In genomic region chrX:101933346-101933745, GRCm38 (mm10) we compare ENCODE assay signal across 19 mouse cellular contexts.
DNase-seq lines count a peak whose midpoint lies in the region; TF ChIP-seq lines count a peak whose summit lies in the region.
"Had no signal": no experiment of that assay in that cellular context is flagged by ENCODE, and none has a peak within 500 bp of the region (broad histone marks: within the 10 kb centered on the region; RNA-seq: fewer than 3 reads in every experiment).

No protein-coding gene starts in this region.

- 16% methylated on average over 5 of the region's 5 CpGs for WGBS in cerebellum, adult 2 months

- no peak overlapping the region for H3K4me3 ChIP-seq in cerebellum, adult 2 months (replicated peaks; ENCODE audit: insufficient read depth, low read depth, low read length)
- H3K4me3 ChIP-seq: embryonic facial prominence, embryonic 12.5 days; embryonic facial prominence, embryonic 15.5 days; heart, adult 2 months; heart, embryonic 10.5 days; heart, embryonic 13.5 days; hindbrain, embryonic 12.5 days; hindbrain, embryonic 15.5 days had no signal

- H3K4me1 ChIP-seq in cerebellum, adult 2 months (ENCODE audit: control insufficient read depth, insufficient read depth, low read length) = peaks cover 43% of the 10 kb centered on the region
- H3K4me1 ChIP-seq: embryonic facial prominence, embryonic 12.5 days; embryonic facial prominence, embryonic 15.5 days; hindbrain, embryonic 12.5 days; hindbrain, embryonic 15.5 days had no signal

- H3K27ac ChIP-seq in cerebellum, adult 2 months (ENCODE audit: insufficient read depth, low read length) = peak overlapping the region; percentile 46
- H3K27ac ChIP-seq: embryonic facial prominence, embryonic 12.5 days; embryonic facial prominence, embryonic 15.5 days; heart, adult 2 months; heart, embryonic 10.5 days; heart, embryonic 13.5 days; hindbrain, embryonic 12.5 days; hindbrain, embryonic 15.5 days had no signal

- DNase-seq in cerebellum, adult 11-12 months = peak; percentile 54
- DNase-seq in cerebellum, adult 8-10 months = no peak
- DNase-seq in brain, adult 2 months (ENCODE audit: low read depth, low spot score) = peak; percentile 67
- peak; percentile 43 to 74 for DNase-seq in cerebellum, adult 2 months
- peak; percentile 49 to 60 for DNase-seq in cerebellum, postnatal 25 days
- DNase-seq in thymus, postnatal 14 days = no peak
- DNase-seq: adrenal gland, adult 8-10 months; adrenal gland, postnatal 25 days; forebrain, postnatal 0 days; gastrocnemius, postnatal 25 days; heart, adult 2 months; heart, postnatal 14 days; kidney, adult 2 months had no signal

- no peaks in the 10 kb centered on the region for H3K27me3 ChIP-seq in cerebellum, adult 2 months (ENCODE audit: control insufficient read depth, insufficient read depth, low read length)

- no peak for TF ChIP-seq CTCF in cerebellum, adult 2 months (IDR thresholded peaks at IDR 0.05; ENCODE audit: borderline replicate concordance, insufficient read depth, low read depth, low read length)

- TF ChIP-seq POLR2A in cerebellum, adult 2 months (IDR thresholded peaks at IDR 0.05; ENCODE audit: borderline replicate concordance, insufficient read depth, low read length) = no peak

Comparison
In these comparisons a context has a peak if more than half of its experiments do, and no peak if none do; other contexts are left out.
1. DNase-seq: peak in cerebellum, adult 11-12 months (single experiment), brain, adult 2 months (single experiment), cerebellum, adult 2 months (2 of 2) and cerebellum, postnatal 25 days (2 of 2); none in cerebellum, adult 8-10 months (single experiment) and thymus, postnatal 14 days (single experiment).